Mouse (Mus musculus): ENCODE results near the gene Ddx49. TPM values are rescaled to one million over a fixed set of nuclear protein-coding genes. Genes with fewer than 3 reads are reported as not detected.

The Ddx49 gene
- 45.7 and 49.7 TPM in 2 replicates for polyA plus RNA-seq (2014; fragmentation: Nextera tagmentation; extraction: Ambion mirVana)

DNA sequence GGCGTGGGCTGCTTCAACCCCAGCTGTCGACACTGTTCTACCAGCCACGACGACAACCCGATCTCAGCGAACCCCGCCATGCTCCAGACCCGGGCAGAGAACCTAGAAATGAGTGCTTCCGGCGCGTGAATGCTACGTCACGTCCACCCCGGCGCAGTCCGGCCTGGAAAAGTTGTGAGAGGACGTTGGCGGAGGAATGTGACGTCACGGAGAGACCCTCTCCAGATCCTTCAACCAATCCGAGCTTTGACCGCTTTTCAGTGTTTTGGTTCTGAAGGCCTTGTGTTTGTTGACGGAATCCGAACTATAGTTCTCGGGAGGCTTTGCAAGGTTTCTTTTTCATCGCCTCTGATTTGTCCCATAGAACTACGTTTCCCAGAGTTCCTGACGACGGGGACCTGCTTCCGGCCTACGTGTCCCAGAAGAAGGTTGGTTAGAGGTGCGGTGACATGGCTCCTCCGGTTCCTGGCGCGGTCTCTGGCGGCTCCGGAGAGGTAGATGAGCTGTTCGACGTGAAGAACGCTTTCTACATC lies at the start of gene Ddx49, which contains the start of gene Cope:
Gene Ddx49 (minus strand): TSS at position 132 of the 533 bp plus-strand sequence.
Gene Cope (plus strand): TSS at position 161 of the 533 bp plus-strand sequence.
- H3K4me1 ChIP-seq (ENCODE audit: control insufficient read depth, insufficient read depth, low read length): peaks cover 15% of the 10 kb centered on the region
- H3K9ac ChIP-seq (ENCODE audit: low read length): peak within 1 kb of the TSS; percentile 80
- H3K4me3 ChIP-seq (ENCODE audit: low read depth, low read length): peak within 1 kb of the TSS; percentile 84
- H3K4me2 ChIP-seq: peak within 1 kb of the TSS; percentile 93
- DNase-seq (ENCODE audit: low spot score, missing footprints) (peak; percentile 100), ATAC-seq (ENCODE audit: low FRiP score) (peak; percentile 94)
- no peaks in the 10 kb centered on the region for H3K27me3 ChIP-seq (ENCODE audit: control insufficient read depth, insufficient read depth, low read length)
- under 1% methylated on average over 40 of the region's 40 CpGs for WGBS
- peaks cover 13% of the 10 kb centered on the region for H3K36me3 ChIP-seq (ENCODE audit: control insufficient read depth, insufficient read depth, low read length)
- H3K9me3 ChIP-seq (ENCODE audit: control insufficient read depth, low read length): no peaks in the 10 kb centered on the region
- H3K27ac ChIP-seq (ENCODE audit: low read depth, low read length): no peak within 1 kb of the TSS

GRCm38 (mm10) chr8:70352000-70352384 lies 49.7 kb upstream of the Ddx49 start:
- no peaks in the 10 kb centered on the region for H3K27me3 ChIP-seq (ENCODE audit: control insufficient read depth, insufficient read depth, low read length)
- peaks cover 29% of the 10 kb centered on the region for H3K4me1 ChIP-seq (ENCODE audit: control insufficient read depth, insufficient read depth, low read length)
- H3K27ac ChIP-seq (ENCODE audit: low read depth, low read length): no peak overlapping the region
- H3K36me3 ChIP-seq (ENCODE audit: control insufficient read depth, insufficient read depth, low read length): peaks cover 4% of the 10 kb centered on the region; the same call in 1 of the 2 replicates
- no peak for ATAC-seq (ENCODE audit: low FRiP score)
- DNase-seq (ENCODE audit: low spot score, missing footprints): no peak
- H3K4me3 ChIP-seq (ENCODE audit: low read depth, low read length): peak overlapping the region; percentile 98
- H3K4me2 ChIP-seq: peak overlapping the region; percentile 100
- WGBS: 41% methylated on average over 3 of the region's 3 CpGs
- no peaks in the 10 kb centered on the region for H3K9me3 ChIP-seq (ENCODE audit: control insufficient read depth, low read length)
- H3K9ac ChIP-seq (ENCODE audit: low read length): peak overlapping the region; percentile 97

DNA sequence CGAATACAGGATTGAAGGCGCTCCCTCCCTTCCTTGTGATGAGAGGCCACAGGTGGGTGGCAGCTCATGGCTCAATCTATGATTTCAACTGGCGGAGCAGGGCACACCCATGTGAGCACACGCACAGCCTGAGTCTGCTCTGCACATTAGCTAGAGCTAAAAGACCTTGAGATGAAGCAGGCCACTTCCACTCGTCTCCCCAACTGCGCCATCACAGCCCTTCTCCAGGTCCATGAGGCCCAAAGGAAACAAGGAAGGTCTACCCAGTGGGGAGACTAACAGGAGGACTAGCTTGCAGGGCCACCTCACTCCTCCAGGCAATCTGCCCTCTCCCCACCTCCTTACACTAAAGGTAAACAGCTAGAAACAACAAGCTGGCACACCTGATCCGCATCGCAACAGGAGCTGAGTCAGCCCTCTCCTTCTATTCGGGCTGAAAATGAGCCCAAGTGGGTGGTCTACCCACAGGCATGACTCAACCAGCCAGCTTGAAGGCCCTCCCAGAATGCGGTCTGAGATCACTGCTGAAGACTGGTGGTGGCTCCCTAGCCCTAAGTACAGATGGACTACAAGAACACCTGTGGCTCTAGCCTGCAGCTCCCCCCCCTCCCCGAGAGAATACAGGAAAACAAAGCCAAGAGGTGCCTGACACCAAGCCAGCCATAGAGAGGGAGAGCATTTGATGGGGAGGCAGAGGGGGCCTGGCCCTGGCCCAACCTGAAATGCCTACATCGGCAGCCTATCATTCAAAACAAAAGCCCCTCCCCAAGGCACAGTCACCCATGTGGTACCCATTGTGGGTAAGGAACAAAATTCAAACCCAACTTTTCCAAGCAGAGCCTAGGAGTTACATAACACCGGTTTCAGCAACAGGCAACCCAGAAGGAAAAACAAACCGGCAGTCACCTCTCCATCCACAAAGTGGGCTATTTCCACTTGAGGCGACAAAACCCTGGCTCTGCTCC lies 49.0 kb upstream of the Ddx49 start:
- Histone ChIP-seq H3K4me2 (peak overlapping the region; percentile 100), H3K4me1 (ENCODE audit: control insufficient read depth, insufficient read depth, low read length) (peaks cover 29% of the 10 kb centered on the region), H3K36me3 (ENCODE audit: control insufficient read depth, insufficient read depth, low read length) (peaks cover 4% of the 10 kb centered on the region; the same call in 1 of the 2 replicates), H3K4me3 (ENCODE audit: low read depth, low read length) (peak overlapping the region; percentile 98), H3K27ac (ENCODE audit: low read depth, low read length) (no peak overlapping the region), H3K9ac (ENCODE audit: low read length) (peak overlapping the region; percentile 97), H3K9me3 (ENCODE audit: control insufficient read depth, low read length) (no peaks in the 10 kb centered on the region), H3K27me3 (ENCODE audit: control insufficient read depth, insufficient read depth, low read length) (no peaks in the 10 kb centered on the region)
- 68% methylated on average over 15 of the region's 15 CpGs for WGBS
- DNase-seq (ENCODE audit: low spot score, missing footprints): no peak
- no peak for ATAC-seq (ENCODE audit: low FRiP score)

- ATAC-seq (ENCODE audit: low FRiP score): no peak
- Histone ChIP-seq H3K9me3 (ENCODE audit: control insufficient read depth, low read length) (no peaks in the 10 kb centered on the region), H3K4me2 (no peak overlapping the region), H3K36me3 (ENCODE audit: control insufficient read depth, insufficient read depth, low read length) (peaks cover 17% of the 10 kb centered on the region), H3K27ac (ENCODE audit: low read depth, low read length) (no peak overlapping the region), H3K9ac (ENCODE audit: low read length) (no peak overlapping the region), H3K4me3 (ENCODE audit: low read depth, low read length) (no peak overlapping the region), H3K4me1 (ENCODE audit: control insufficient read depth, insufficient read depth, low read length) (peaks cover 23% of the 10 kb centered on the region), H3K27me3 (ENCODE audit: control insufficient read depth, insufficient read depth, low read length) (no peaks in the 10 kb centered on the region)
- no peak for DNase-seq (ENCODE audit: low spot score, missing footprints)
- 83% methylated on average over 1 of the region's 1 CpGs for WGBS
Measured at GRCm38 (mm10) chr8:70347860-70348420, 45.7 kb upstream of the Ddx49 start.

DNA sequence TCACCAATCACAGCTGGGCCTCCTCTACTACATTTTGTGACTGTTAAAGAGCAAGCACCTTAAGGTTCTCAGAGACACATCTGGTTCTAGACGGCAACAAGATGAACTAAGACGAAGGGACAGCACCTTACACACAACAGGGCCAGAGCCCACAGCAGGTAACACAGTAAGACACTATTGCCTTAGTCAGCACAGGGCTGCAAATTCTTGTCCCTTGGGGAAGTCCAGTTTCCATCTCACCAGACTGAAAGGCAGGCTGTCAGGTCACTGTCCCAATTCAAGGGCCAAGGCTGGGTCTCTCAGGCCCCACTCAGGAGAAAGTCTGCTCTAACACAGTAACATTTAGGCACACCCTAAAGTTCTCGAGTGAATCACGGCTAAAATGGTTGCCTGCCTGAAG lies 45.2 kb upstream of the Ddx49 start:
- ATAC-seq (ENCODE audit: low FRiP score) (no peak), DNase-seq (ENCODE audit: low spot score, missing footprints) (no peak)
- Histone ChIP-seq H3K27ac (ENCODE audit: low read depth, low read length) (no peak overlapping the region), H3K4me1 (ENCODE audit: control insufficient read depth, insufficient read depth, low read length) (peaks cover 23% of the 10 kb centered on the region), H3K9ac (ENCODE audit: low read length) (no peak overlapping the region), H3K4me2 (no peak overlapping the region), H3K27me3 (ENCODE audit: control insufficient read depth, insufficient read depth, low read length) (no peaks in the 10 kb centered on the region), H3K9me3 (ENCODE audit: control insufficient read depth, low read length) (no peaks in the 10 kb centered on the region), H3K4me3 (ENCODE audit: low read depth, low read length) (no peak overlapping the region), H3K36me3 (ENCODE audit: control insufficient read depth, insufficient read depth, low read length) (peaks cover 21% of the 10 kb centered on the region)
- 90% methylated on average over 4 of the region's 4 CpGs for WGBS

GRCm38 (mm10) chr8:70344279-70344678 lies 42.0 kb upstream of the Ddx49 start:
- Histone ChIP-seq H3K36me3 (ENCODE audit: control insufficient read depth, insufficient read depth, low read length) (peaks cover 33% of the 10 kb centered on the region), H3K4me3 (ENCODE audit: low read depth, low read length) (no peak overlapping the region), H3K9me3 (ENCODE audit: control insufficient read depth, low read length) (no peaks in the 10 kb centered on the region), H3K27me3 (ENCODE audit: control insufficient read depth, insufficient read depth, low read length) (no peaks in the 10 kb centered on the region), H3K27ac (ENCODE audit: low read depth, low read length) (no peak overlapping the region), H3K9ac (ENCODE audit: low read length) (no peak overlapping the region), H3K4me2 (no peak overlapping the region), H3K4me1 (ENCODE audit: control insufficient read depth, insufficient read depth, low read length) (peaks cover 4% of the 10 kb centered on the region; the same call in 1 of the 2 replicates)
- ATAC-seq (ENCODE audit: low FRiP score): no peak
- WGBS: 83% methylated on average over 2 of the region's 2 CpGs
- DNase-seq (ENCODE audit: low spot score, missing footprints): no peak

GRCm38 (mm10) chr8:70343696-70344095 lies 41.4 kb upstream of the Ddx49 start:
- Histone ChIP-seq H3K27me3 (ENCODE audit: control insufficient read depth, insufficient read depth, low read length) (no peaks in the 10 kb centered on the region), H3K4me1 (ENCODE audit: control insufficient read depth, insufficient read depth, low read length) (peaks cover 3% of the 10 kb centered on the region; the same call in 1 of the 2 replicates), H3K4me3 (ENCODE audit: low read depth, low read length) (no peak overlapping the region), H3K27ac (ENCODE audit: low read depth, low read length) (no peak overlapping the region), H3K9me3 (ENCODE audit: control insufficient read depth, low read length) (no peaks in the 10 kb centered on the region), H3K4me2 (no peak overlapping the region), H3K9ac (ENCODE audit: low read length) (no peak overlapping the region), H3K36me3 (ENCODE audit: control insufficient read depth, insufficient read depth, low read length) (peaks cover 35% of the 10 kb centered on the region)
- WGBS: 62% methylated on average over 6 of the region's 6 CpGs
- DNase-seq (ENCODE audit: low spot score, missing footprints) (no peak), ATAC-seq (ENCODE audit: low FRiP score) (no peak)

GRCm38 (mm10) chr8:70343076-70343475 lies 40.8 kb upstream of the Ddx49 start:
- DNase-seq (ENCODE audit: low spot score, missing footprints): no peak
- WGBS: 87% methylated on average over 7 of the region's 7 CpGs
- Histone ChIP-seq H3K4me2 (no peak overlapping the region), H3K27ac (ENCODE audit: low read depth, low read length) (no peak overlapping the region), H3K36me3 (ENCODE audit: control insufficient read depth, insufficient read depth, low read length) (peaks cover 36% of the 10 kb centered on the region), H3K9me3 (ENCODE audit: control insufficient read depth, low read length) (no peaks in the 10 kb centered on the region), H3K9ac (ENCODE audit: low read length) (no peak overlapping the region), H3K4me3 (ENCODE audit: low read depth, low read length) (no peak overlapping the region), H3K27me3 (ENCODE audit: control insufficient read depth, insufficient read depth, low read length) (no peaks in the 10 kb centered on the region), H3K4me1 (ENCODE audit: control insufficient read depth, insufficient read depth, low read length) (no peaks in the 10 kb centered on the region)
- no peak for ATAC-seq (ENCODE audit: low FRiP score)

DNA sequence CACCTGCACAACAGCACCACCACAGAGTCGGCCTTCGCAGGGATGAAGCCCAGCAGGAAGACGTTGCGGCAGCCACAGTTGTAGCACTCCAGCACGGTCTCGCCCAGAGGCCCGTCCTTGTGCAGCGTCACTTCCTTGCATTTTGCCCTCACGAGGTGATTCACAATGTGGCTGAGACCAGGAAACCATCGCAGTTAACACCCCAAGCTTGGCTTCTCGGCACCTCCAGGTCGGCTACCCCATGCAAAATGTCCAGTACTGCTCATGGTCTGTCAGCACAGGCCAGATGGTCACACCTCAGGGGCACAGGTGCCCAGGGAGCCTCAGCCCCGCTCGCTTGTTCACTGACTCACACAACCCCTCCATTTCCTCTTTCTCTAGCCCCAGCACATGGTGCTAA lies 39.7 kb upstream of the Ddx49 start:
- 92% methylated on average over 14 of the region's 14 CpGs for WGBS
- Histone ChIP-seq H3K4me2 (no peak overlapping the region), H3K9ac (ENCODE audit: low read length) (no peak overlapping the region), H3K36me3 (ENCODE audit: control insufficient read depth, insufficient read depth, low read length) (peaks cover 45% of the 10 kb centered on the region), H3K9me3 (ENCODE audit: control insufficient read depth, low read length) (no peaks in the 10 kb centered on the region), H3K4me3 (ENCODE audit: low read depth, low read length) (no peak overlapping the region), H3K4me1 (ENCODE audit: control insufficient read depth, insufficient read depth, low read length) (no peaks in the 10 kb centered on the region), H3K27me3 (ENCODE audit: control insufficient read depth, insufficient read depth, low read length) (no peaks in the 10 kb centered on the region), H3K27ac (ENCODE audit: low read depth, low read length) (no peak overlapping the region)
- DNase-seq (ENCODE audit: low spot score, missing footprints): no peak
- no peak for ATAC-seq (ENCODE audit: low FRiP score)
